Mouse (Mus musculus): ENCODE measurements around the gene Hsf4.

GRCm38 (mm10) chr8:105310118-105310517, 40.5 kb downstream of the Hsf4 start:
- TF ChIP-seq CTCF (IDR thresholded peaks at IDR 0.05; ENCODE audit: low read depth) (no peak), EP300 (IDR thresholded peaks at IDR 0.05; ENCODE audit: low read depth) (no peak)
